Mouse (Mus musculus) C2C12 (cell line): Measurements from ENCODE around the gene Ptprf.

Experiments
- CEBPB ChIP-seq: IDR thresholded peaks from one replicate; pipeline ENCODE4 v1.6.1; 2011; ENCODE audit warnings: low read depth, mild to moderate bottlenecking, control low read depth, moderate library complexity
- CTCF ChIP-seq: IDR thresholded peaks from one replicate; pipeline ENCODE4 v1.5.1; 2011; ENCODE audit not compliant: control insufficient read depth, insufficient read depth, insufficient read length
- FOSL1 ChIP-seq: IDR thresholded peaks from one replicate; pipeline ENCODE4 v1.8.0; 2011; ENCODE audit warnings: mild to moderate bottlenecking, low read length; ENCODE audit not compliant: poor library complexity, insufficient read depth, severe bottlenecking
- MAX ChIP-seq: IDR thresholded peaks from one replicate; pipeline ENCODE4 v1.6.1; 2011; ENCODE audit warnings: mild to moderate bottlenecking, control low read depth
- MYOD1 ChIP-seq: IDR thresholded peaks from one replicate; pipeline ENCODE4 v1.6.1; 2011; ENCODE audit warnings: low read depth; ENCODE audit not compliant: control insufficient read depth, insufficient read length
- MYOG ChIP-seq: IDR thresholded peaks from one replicate; pipeline ENCODE4 v1.6.1; 2011; ENCODE audit not compliant: control insufficient read depth, insufficient read length; ENCODE audit errors: extremely low read depth
- USF1 ChIP-seq: IDR thresholded peaks from one replicate; pipeline ENCODE4 v1.6.1; 2011; ENCODE audit warnings: low read depth, mild to moderate bottlenecking, control low read depth, moderate library complexity

GRCm38 (mm10) chr4:118238666-118239065 is 52.5 kb downstream of the Ptprf start:
- TF ChIP-seq CTCF (no peak), CEBPB (no peak), USF1 (no peak), MAX (no peak), MYOG (no peak), MYOD1 (no peak), FOSL1 (no peak)
